Mouse (Mus musculus): ENCODE data around the gene Lao1. TPM values are rescaled to one million over a fixed set of nuclear protein-coding genes. Genes with fewer than 3 reads are reported as not detected.

The Lao1 gene
- polyA plus RNA-seq (2014; fragmentation: Illumina TruSeq; extraction: RNeasy Lipid Tissue Mini Kit (QIAGEN cat#74804); ENCODE audit: low replicate concordance), result not detected

DNA sequence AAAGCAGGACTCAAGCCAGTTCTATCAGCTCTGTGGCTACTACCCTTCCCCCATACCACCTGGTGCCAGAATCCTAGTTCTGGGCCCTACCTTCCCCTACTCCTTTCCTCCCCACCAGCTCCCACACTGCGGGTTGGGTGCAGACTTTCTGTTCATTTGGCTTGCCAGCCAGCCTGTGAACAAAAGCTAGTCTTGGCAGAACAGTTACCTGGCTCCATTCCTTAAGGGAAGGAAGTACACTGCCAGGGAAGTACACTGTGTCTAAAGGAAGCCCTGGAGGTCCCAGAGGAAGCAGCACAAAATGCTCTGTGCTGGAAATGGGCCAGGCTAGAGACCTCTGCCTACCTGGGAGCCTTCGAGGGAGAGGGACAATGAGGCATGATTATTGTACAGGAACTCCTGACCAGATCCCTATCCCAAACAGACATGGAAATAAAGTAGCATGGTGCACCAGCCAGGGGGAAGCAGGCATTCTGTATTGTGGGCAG is at the start of gene Lao1:
Lao1 (plus strand) TSS at position 438 of the 488 bp plus-strand sequence.

DNA sequence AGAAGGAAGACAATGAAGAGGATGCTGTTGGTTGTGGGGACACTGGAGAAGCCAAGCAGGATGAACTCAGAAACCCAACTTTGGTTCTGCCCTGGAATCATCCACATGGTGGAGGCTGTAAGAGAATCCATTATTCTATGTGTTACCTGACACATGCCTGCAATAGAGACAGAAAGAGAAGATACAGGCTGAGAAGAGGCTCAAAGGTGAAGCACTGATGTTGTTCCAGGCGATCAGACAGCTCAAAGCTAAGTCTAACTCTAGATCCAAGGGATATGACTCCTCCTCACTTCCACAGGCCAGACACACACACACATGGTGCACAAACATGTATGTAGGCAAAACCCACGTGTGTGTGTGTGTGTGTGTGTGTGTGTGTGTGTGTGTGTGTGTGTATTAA is 44.0 kb upstream of the Lao1 start, which contains the start of gene Olfr1329:
Olfr1329 (minus strand) TSS at position 101 of the 400 bp plus-strand sequence.

GRCm38 (mm10) chr4:118938512-118938911 is 22.9 kb upstream of the Lao1 start, which contains the start of gene Olfr1328:
Olfr1328 (minus strand) TSS chr4:118938612.

Other genes starting within 250 kb of the Lao1 start
- gene Olfr1340, start 241.4 kb upstream of the Lao1 start, polyA plus RNA-seq (2014; fragmentation: Illumina TruSeq; extraction: RNeasy Lipid Tissue Mini Kit (QIAGEN cat#74804); ENCODE audit: low replicate concordance), result not detected
- not detected for gene Olfr1339, start 229.4 kb upstream of the Lao1 start, polyA plus RNA-seq (2014; fragmentation: Illumina TruSeq; extraction: RNeasy Lipid Tissue Mini Kit (QIAGEN cat#74804); ENCODE audit: low replicate concordance)
- gene Olfr1338, start 202.8 kb upstream of the Lao1 start, polyA plus RNA-seq (2014; fragmentation: Illumina TruSeq; extraction: RNeasy Lipid Tissue Mini Kit (QIAGEN cat#74804); ENCODE audit: low replicate concordance), result not detected
- not detected for gene Olfr1337, start 179.0 kb upstream of the Lao1 start, polyA plus RNA-seq (2014; fragmentation: Illumina TruSeq; extraction: RNeasy Lipid Tissue Mini Kit (QIAGEN cat#74804); ENCODE audit: low replicate concordance)
- not detected for gene Olfr1335, start 151.6 kb upstream of the Lao1 start, polyA plus RNA-seq (2014; fragmentation: Illumina TruSeq; extraction: RNeasy Lipid Tissue Mini Kit (QIAGEN cat#74804); ENCODE audit: low replicate concordance)
- gene Olfr1333, start 125.3 kb upstream of the Lao1 start, polyA plus RNA-seq (2014; fragmentation: Illumina TruSeq; extraction: RNeasy Lipid Tissue Mini Kit (QIAGEN cat#74804); ENCODE audit: low replicate concordance), result not detected
- not detected for gene Olfr1331, start 96.9 kb upstream of the Lao1 start, polyA plus RNA-seq (2014; fragmentation: Illumina TruSeq; extraction: RNeasy Lipid Tissue Mini Kit (QIAGEN cat#74804); ENCODE audit: low replicate concordance)
- gene Olfr1330, start 73.0 kb upstream of the Lao1 start, polyA plus RNA-seq (2014; fragmentation: Illumina TruSeq; extraction: RNeasy Lipid Tissue Mini Kit (QIAGEN cat#74804); ENCODE audit: low replicate concordance), result not detected
- gene Olfr1329, start 44.1 kb upstream of the Lao1 start, polyA plus RNA-seq (2014; fragmentation: Illumina TruSeq; extraction: RNeasy Lipid Tissue Mini Kit (QIAGEN cat#74804); ENCODE audit: low replicate concordance), result not detected
- gene Olfr1328, start 23.0 kb upstream of the Lao1 start, polyA plus RNA-seq (2014; fragmentation: Illumina TruSeq; extraction: RNeasy Lipid Tissue Mini Kit (QIAGEN cat#74804); ENCODE audit: low replicate concordance), result not detected
- 1.3 TPM for gene Slc2a1, start 147.1 kb downstream of the Lao1 start, polyA plus RNA-seq (2014; fragmentation: Illumina TruSeq; extraction: RNeasy Lipid Tissue Mini Kit (QIAGEN cat#74804); ENCODE audit: low replicate concordance)
- gene Zfp691, start 212.6 kb downstream of the Lao1 start, polyA plus RNA-seq (2014; fragmentation: Illumina TruSeq; extraction: RNeasy Lipid Tissue Mini Kit (QIAGEN cat#74804); ENCODE audit: low replicate concordance), result not detected
- gene Ermap, start 228.4 kb downstream of the Lao1 start, polyA plus RNA-seq (2014; fragmentation: Illumina TruSeq; extraction: RNeasy Lipid Tissue Mini Kit (QIAGEN cat#74804); ENCODE audit: low replicate concordance), result 0.74 TPM
- 4.6 TPM for gene Svbp, start 233.7 kb downstream of the Lao1 start, polyA plus RNA-seq (2014; fragmentation: Illumina TruSeq; extraction: RNeasy Lipid Tissue Mini Kit (QIAGEN cat#74804); ENCODE audit: low replicate concordance)

All from small intestine, adult 10 weeks (tissue).